Comparison of ENCODE assay signal across 17 mouse cellular contexts in the genomic region with DNA sequence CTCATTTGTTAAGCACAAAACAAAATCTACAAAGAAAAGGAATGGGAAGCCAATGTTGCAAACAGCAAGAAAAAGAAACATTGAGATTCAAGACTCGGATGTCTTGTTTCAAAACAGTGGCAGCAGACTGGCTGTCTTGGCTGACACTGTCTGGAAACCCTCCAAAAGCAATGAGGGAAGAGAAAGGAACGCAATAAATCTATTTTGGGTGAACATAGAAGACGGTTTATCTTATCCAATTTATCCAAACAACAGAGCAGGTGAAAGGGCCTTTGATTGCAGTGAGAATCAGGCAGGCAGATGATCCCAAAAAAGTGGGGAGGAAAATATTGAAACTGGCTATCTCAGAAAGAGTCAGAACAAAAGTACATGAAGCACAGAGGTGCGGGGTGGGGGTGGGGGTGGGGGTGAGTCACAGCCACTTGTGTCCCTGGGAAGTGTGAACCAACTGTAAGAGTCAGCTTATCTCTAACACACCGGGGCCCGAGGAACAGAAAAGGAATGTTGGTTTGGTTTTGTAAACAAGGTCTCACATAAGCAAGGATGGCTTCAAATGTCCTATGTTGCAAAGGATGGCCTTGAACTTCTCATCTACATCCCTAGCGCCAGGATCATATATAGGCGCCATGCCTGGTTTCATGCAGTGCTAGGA. TPM values are rescaled to one million over a fixed set of nuclear protein-coding genes. Genes with fewer than 3 reads are reported as not detected.
DNase-seq lines count a peak whose midpoint lies in the region; ATAC-seq and TF ChIP-seq lines count a peak whose summit lies in the region.
"Had no signal": no experiment of that assay in that cellular context is flagged by ENCODE, and none has a peak within 500 bp of the region (broad histone marks: within the 10 kb centered on the region; RNA-seq: fewer than 3 reads in every experiment).

No protein-coding gene starts in this region.

- H3K27ac ChIP-seq in stomach, embryonic 14.5 days (ENCODE audit: low read length): peak overlapping the region; percentile 44; the same call in 1 of the 2 replicates
- no peak overlapping the region for H3K27ac ChIP-seq in stomach, postnatal 0 days (replicated peaks)
- peak overlapping the region; percentile 78 for H3K27ac ChIP-seq in heart, embryonic 16.5 days (ENCODE audit: low read length)
- H3K27ac ChIP-seq in midbrain, embryonic 16.5 days (ENCODE audit: low read length): no peak overlapping the region
- H3K27ac ChIP-seq: embryonic facial prominence, embryonic 15.5 days; liver, embryonic 13.5 days; midbrain, embryonic 13.5 days; neural tube, embryonic 13.5 days had no signal

- H3K4me2 ChIP-seq in stomach, embryonic 14.5 days (replicated peaks; ENCODE audit: low read depth, low read length): no peak overlapping the region
- no peak overlapping the region for H3K4me2 ChIP-seq in stomach, postnatal 0 days (replicated peaks; ENCODE audit: low read depth)
- H3K4me2 ChIP-seq in heart, embryonic 16.5 days (ENCODE audit: low read depth, low read length): peak overlapping the region; percentile 11
- no peak overlapping the region for H3K4me2 ChIP-seq in midbrain, embryonic 16.5 days (ENCODE audit: low read length)
- H3K4me2 ChIP-seq: embryonic facial prominence, embryonic 15.5 days; liver, embryonic 13.5 days; midbrain, embryonic 13.5 days; neural tube, embryonic 13.5 days had no signal

- no peaks in the 10 kb centered on the region for H3K9me3 ChIP-seq in stomach, embryonic 14.5 days (ENCODE audit: control insufficient read depth, low read depth, low read length)
- no peaks in the 10 kb centered on the region for H3K9me3 ChIP-seq in stomach, postnatal 0 days (ENCODE audit: control insufficient read depth, low read length)
- no peaks in the 10 kb centered on the region for H3K9me3 ChIP-seq in heart, embryonic 16.5 days (replicated peaks; ENCODE audit: control insufficient read depth, low read length)
- no peaks in the 10 kb centered on the region for H3K9me3 ChIP-seq in midbrain, embryonic 16.5 days (replicated peaks; ENCODE audit: control insufficient read depth, low read length, poor library complexity, severe bottlenecking)
- H3K9me3 ChIP-seq: embryonic facial prominence, embryonic 15.5 days; midbrain, embryonic 13.5 days; neural tube, embryonic 13.5 days had no signal

- no peak for TF ChIP-seq CTCF in stomach, postnatal 0 days (IDR thresholded peaks at IDR 0.05; ENCODE audit: low read depth)

- ATAC-seq in frontal cortex, adult (ENCODE audit: low TSS enrichment): 0 out of 2 replicates have a peak, but pooled peaks have one; percentile 41
- ATAC-seq in stomach, embryonic 14.5 days (ENCODE audit: insufficient number of reproducible peaks, insufficient read depth, low FRiP score, low read depth): no peak
- ATAC-seq in stomach, postnatal 0 days (ENCODE audit: low FRiP score, low TSS enrichment): no peak
- no peak; the same call in 1 of the 2 replicates for ATAC-seq in heart, embryonic 16.5 days (replicated peaks; ENCODE audit: extremely low read depth, insufficient read depth, low FRiP score)
- no peak for ATAC-seq in midbrain, embryonic 16.5 days
- no peak for ATAC-seq in inflammation-experienced regulatory T-cells, adult 6 months
- ATAC-seq: CD4-positive, CD25-positive, alpha-beta regulatory T cell, adult 4 months; midbrain, embryonic 13.5 days had no signal

- H3K27me3 ChIP-seq in stomach, embryonic 14.5 days (ENCODE audit: control insufficient read depth, insufficient read depth, low read length): no peaks in the 10 kb centered on the region
- no peaks in the 10 kb centered on the region for H3K27me3 ChIP-seq in stomach, postnatal 0 days (ENCODE audit: control insufficient read depth, insufficient read depth, low read length)
- H3K27me3 ChIP-seq in heart, embryonic 16.5 days (ENCODE audit: control insufficient read depth, insufficient read depth, low read length): no peaks in the 10 kb centered on the region
- H3K27me3 ChIP-seq in midbrain, embryonic 16.5 days (ENCODE audit: control insufficient read depth, insufficient read depth, low read depth, low read length): no peaks in the 10 kb centered on the region
- H3K27me3 ChIP-seq: embryonic facial prominence, embryonic 15.5 days; liver, embryonic 13.5 days had no signal

- 48% methylated on average over 8 of the region's 8 CpGs for WGBS in stomach, embryonic 14.5 days
- 37% methylated on average over 8 of the region's 8 CpGs for WGBS in stomach, postnatal 0 days
- 30% methylated on average over 8 of the region's 8 CpGs for WGBS in heart, embryonic 16.5 days
- 84% methylated on average over 8 of the region's 8 CpGs for WGBS in midbrain, embryonic 16.5 days

- DNase-seq in frontal cortex, postnatal 36 days (ENCODE audit: low spot score in 2 of 2): no peak
- no peak for DNase-seq in stomach, postnatal 0 days (ENCODE audit: low spot score)
- no peak for DNase-seq in thymus, adult 18-20 months
- DNase-seq: cerebellum, postnatal 14 days; kidney, postnatal 25 days; liver, embryonic 13.5 days; thymus, postnatal 4 days had no signal

- H3K4me3 ChIP-seq in stomach, embryonic 14.5 days (ENCODE audit: low read depth, low read length): no peak overlapping the region
- H3K4me3 ChIP-seq in stomach, postnatal 0 days (ENCODE audit: low read depth, low read length): no peak overlapping the region
- no peak overlapping the region for H3K4me3 ChIP-seq in heart, embryonic 16.5 days (ENCODE audit: low read length)
- H3K4me3 ChIP-seq in midbrain, embryonic 16.5 days (ENCODE audit: low read depth, low read length): no peak overlapping the region
- H3K4me3 ChIP-seq: embryonic facial prominence, embryonic 15.5 days; liver, embryonic 13.5 days; midbrain, embryonic 13.5 days; neural tube, embryonic 13.5 days had no signal

- peaks cover 22% of the 10 kb centered on the region; the same call in 1 of the 2 replicates for H3K4me1 ChIP-seq in stomach, embryonic 14.5 days (ENCODE audit: control insufficient read depth, insufficient read depth, low read length)
- no peaks in the 10 kb centered on the region for H3K4me1 ChIP-seq in stomach, postnatal 0 days (replicated peaks; ENCODE audit: control insufficient read depth, insufficient read depth)
- H3K4me1 ChIP-seq in heart, embryonic 16.5 days (ENCODE audit: control insufficient read depth, insufficient read depth, low read length): peaks cover 16% of the 10 kb centered on the region
- no peaks in the 10 kb centered on the region for H3K4me1 ChIP-seq in midbrain, embryonic 16.5 days (ENCODE audit: control insufficient read depth, insufficient read depth, low read length)
- H3K4me1 ChIP-seq: embryonic facial prominence, embryonic 15.5 days; midbrain, embryonic 13.5 days; neural tube, embryonic 13.5 days had no signal

- H3K9ac ChIP-seq in stomach, embryonic 14.5 days (replicated peaks; ENCODE audit: low read depth, low read length): no peak overlapping the region
- H3K9ac ChIP-seq in stomach, postnatal 0 days (ENCODE audit: low read length): no peak overlapping the region
- H3K9ac ChIP-seq in heart, embryonic 16.5 days (ENCODE audit: low read length): no peak overlapping the region
- H3K9ac ChIP-seq in midbrain, embryonic 16.5 days (ENCODE audit: low read depth, low read length): no peak overlapping the region
- H3K9ac ChIP-seq: embryonic facial prominence, embryonic 15.5 days; liver, embryonic 13.5 days; midbrain, embryonic 13.5 days; neural tube, embryonic 13.5 days had no signal

- no peaks in the 10 kb centered on the region for H3K36me3 ChIP-seq in stomach, embryonic 14.5 days (ENCODE audit: control insufficient read depth, insufficient read depth, low read length)
- H3K36me3 ChIP-seq in stomach, postnatal 0 days (ENCODE audit: control insufficient read depth, insufficient read depth, low read length): no peaks in the 10 kb centered on the region
- no peaks in the 10 kb centered on the region for H3K36me3 ChIP-seq in heart, embryonic 16.5 days (ENCODE audit: control insufficient read depth, insufficient read depth)
- H3K36me3 ChIP-seq in midbrain, embryonic 16.5 days (ENCODE audit: control insufficient read depth, insufficient read depth, low read length): no peaks in the 10 kb centered on the region
- H3K36me3 ChIP-seq: embryonic facial prominence, embryonic 15.5 days; liver, embryonic 13.5 days; midbrain, embryonic 13.5 days; neural tube, embryonic 13.5 days had no signal

- TF ChIP-seq EP300 in stomach, postnatal 0 days (optimal IDR thresholded peaks at IDR 0.05): no peak

RNA-seq across cellular contexts. Expression of a gene that starts 8.3 kb away (rescaled TPM):
- 89.2 and 91.9 TPM in 2 replicates for polyA plus RNA-seq in stomach, embryonic 14.5 days (2014; fragmentation: Nextera tagmentation; extraction: Ambion mirVana)
- 79.5 and 80.7 TPM in 2 replicates for polyA plus RNA-seq in stomach, postnatal 0 days (2015; fragmentation: Nextera tagmentation; extraction: Ambion mirVana)
- 75.4 and 78.5 TPM in 2 replicates for polyA plus RNA-seq in heart, embryonic 16.5 days (2015; fragmentation: Nextera tagmentation; extraction: Ambion mirVana)
- 226 and 229 TPM in 2 replicates for polyA plus RNA-seq in midbrain, embryonic 16.5 days (2015; fragmentation: Nextera tagmentation; extraction: Ambion mirVana)
- 10 to 100 TPM; 10.9 to 14.3 (median 11.7) TPM for polyA plus RNA-seq in inflammation-experienced regulatory T-cells, adult 6 months (2017; shearing (Covaris generic))

RNA-seq across cellular contexts. Expression of a gene that starts 46.1 kb away (rescaled TPM):
- 31.0 and 34.4 TPM in 2 replicates for polyA plus RNA-seq in stomach, embryonic 14.5 days (2014; fragmentation: Nextera tagmentation; extraction: Ambion mirVana)
- polyA plus RNA-seq in stomach, postnatal 0 days (2015; fragmentation: Nextera tagmentation; extraction: Ambion mirVana): 4.6 and 5.8 TPM in 2 replicates
- 16.3 and 16.7 TPM in 2 replicates for polyA plus RNA-seq in heart, embryonic 16.5 days (2015; fragmentation: Nextera tagmentation; extraction: Ambion mirVana)
- polyA plus RNA-seq in midbrain, embryonic 16.5 days (2015; fragmentation: Nextera tagmentation; extraction: Ambion mirVana): 3.1 and 3.7 TPM in 2 replicates
- under 1 TPM in 1 of 3 experiments, not detected in 2; 0.05 TPM for polyA plus RNA-seq in inflammation-experienced regulatory T-cells, adult 6 months (2017; shearing (Covaris generic))
- polyA plus RNA-seq: CD4-positive, CD25-positive, alpha-beta regulatory T cell, adult 4 months had no signal

RNA-seq across cellular contexts. Expression of a gene that starts 56.1 kb away (rescaled TPM):
- not detected in 2 replicates for polyA plus RNA-seq in stomach, embryonic 14.5 days (2014; fragmentation: Nextera tagmentation; extraction: Ambion mirVana)
- not detected in 2 replicates for polyA plus RNA-seq in stomach, postnatal 0 days (2015; fragmentation: Nextera tagmentation; extraction: Ambion mirVana)
- polyA plus RNA-seq in heart, embryonic 16.5 days (2015; fragmentation: Nextera tagmentation; extraction: Ambion mirVana): 0.07 TPM in 1 of 2 replicates, not detected in the other
- polyA plus RNA-seq in midbrain, embryonic 16.5 days (2015; fragmentation: Nextera tagmentation; extraction: Ambion mirVana): 0.24 and 0.25 TPM in 2 replicates
- not detected for polyA plus RNA-seq in inflammation-experienced regulatory T-cells, adult 6 months (2017; shearing (Covaris generic))
- polyA plus RNA-seq: CD4-positive, CD25-positive, alpha-beta regulatory T cell, adult 4 months; embryonic facial prominence, embryonic 15.5 days; gonadal fat pad, adult 2 months; liver, embryonic 13.5 days had no signal

Comparison
In these comparisons a context has a peak if more than half of its experiments do, and no peak if none do; other contexts are left out.
1. H3K27ac ChIP-seq: peak in stomach, embryonic 14.5 days (single experiment) and heart, embryonic 16.5 days (single experiment); none in stomach, postnatal 0 days (single experiment) and midbrain, embryonic 16.5 days (single experiment).